Mouse (Mus musculus) lung, postnatal 0 days (tissue): ENCODE measurements at regions not wholly inside any gene's neighbourhood (a gene's known extent, or its start where the extent isn't known, plus 50 kb on each side); places are given as distances from the start of the nearest gene placed in this dataset.

ENCODE experiments used
- CTCF ChIP-seq: IDR thresholded peaks from 2 replicates; pipeline ENCODE4 v1.5.1; 2016; ENCODE audit warnings: antibody characterized with exemption, mild to moderate bottlenecking
- EP300 ChIP-seq: IDR thresholded peaks from 2 replicates; pipeline ENCODE4 v1.6.1; 2016; ENCODE audit warnings: antibody characterized with exemption, mild to moderate bottlenecking, control low read depth

DNA sequence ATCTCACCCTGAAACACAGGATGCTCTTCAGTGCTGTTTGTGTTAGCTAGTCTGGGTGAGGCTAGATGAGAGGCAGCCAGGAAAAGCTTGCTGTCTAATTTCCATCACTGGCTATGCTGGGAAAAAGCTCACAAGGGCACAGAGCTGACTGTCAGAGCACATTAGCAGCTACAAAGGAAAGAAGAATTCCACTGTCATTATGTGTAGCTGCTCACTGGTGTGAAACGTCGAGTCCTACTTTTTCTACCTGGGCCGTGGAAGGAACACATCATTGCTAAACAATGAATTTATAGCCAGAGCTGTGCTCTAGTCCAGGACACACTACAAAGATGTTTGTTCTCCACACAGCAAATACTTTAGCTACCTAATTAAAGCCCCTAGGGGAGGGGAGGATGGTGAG, 61.8 kb upstream of the Ofcc1 start:
- TF ChIP-seq CTCF, result no peak
- no peak for TF ChIP-seq EP300
